Mouse (Mus musculus) frontal cortex, adult 2 months (tissue): ENCODE measurements around the gene Pkp1. TPM values are rescaled to one million over a fixed set of nuclear protein-coding genes. Genes with fewer than 3 reads are reported as not detected.

Source experiments
- DNase-seq, 2 experiments: peaks; one replicate each; pipeline ENCODE4 v3.0.0; 2022; ENCODE audit warnings: low spot score in 1 of 2; ENCODE audit errors: extremely low spot score in 1 of 2
- polyA plus RNA-seq: library from polyadenylated mRNA; depleted of rRNA; stranded (reverse); fragments of >200 nt; gene quantifications from 2 replicates; pipeline ENCODE4 v1.2.3, GENCODE M21; 2012

Pkp1 gene
- polyA plus RNA-seq, 1 experiment = 0.24 TPM

DNA sequence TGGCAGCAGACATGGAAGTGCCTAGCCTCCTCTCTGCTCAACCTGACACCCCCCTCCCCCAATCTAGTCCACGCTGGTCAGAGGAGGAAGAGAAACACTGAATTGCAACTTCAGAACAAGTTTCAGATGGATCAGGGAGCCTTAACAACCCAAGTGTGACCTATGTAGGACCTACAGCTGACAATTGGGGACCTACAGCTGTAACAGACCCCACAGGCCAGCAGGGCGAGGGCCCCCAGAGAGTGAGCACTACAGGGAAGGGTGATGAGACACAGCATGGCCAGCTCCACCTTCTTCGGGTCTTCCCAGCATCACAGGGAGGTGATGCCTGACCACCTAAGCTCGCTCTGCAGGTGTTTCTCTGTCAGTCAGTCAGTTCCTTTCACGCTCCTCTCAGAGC, 57.9 kb downstream of the Pkp1 start:
- no peak for DNase-seq

DNA sequence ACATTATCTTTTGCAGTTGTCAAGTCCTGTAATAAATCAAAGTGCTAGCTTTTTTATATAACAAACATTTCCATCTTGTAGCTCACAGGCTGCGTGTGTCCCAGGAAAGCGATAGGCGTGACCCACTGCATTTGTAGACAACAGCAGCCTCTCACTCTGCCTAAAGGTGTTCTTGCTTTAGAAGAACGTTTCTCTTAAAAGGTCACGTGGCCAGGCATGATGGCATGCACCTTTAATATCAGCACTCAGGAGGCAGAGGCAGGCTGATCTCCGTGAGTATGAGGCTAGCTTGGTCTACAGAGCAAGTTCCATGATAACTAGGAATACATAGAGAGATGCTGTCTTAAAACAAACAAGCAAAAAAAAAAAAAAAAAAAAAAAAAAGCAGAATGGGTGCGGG, 60.5 kb downstream of the Pkp1 start:
- DNase-seq = no peak

DNA sequence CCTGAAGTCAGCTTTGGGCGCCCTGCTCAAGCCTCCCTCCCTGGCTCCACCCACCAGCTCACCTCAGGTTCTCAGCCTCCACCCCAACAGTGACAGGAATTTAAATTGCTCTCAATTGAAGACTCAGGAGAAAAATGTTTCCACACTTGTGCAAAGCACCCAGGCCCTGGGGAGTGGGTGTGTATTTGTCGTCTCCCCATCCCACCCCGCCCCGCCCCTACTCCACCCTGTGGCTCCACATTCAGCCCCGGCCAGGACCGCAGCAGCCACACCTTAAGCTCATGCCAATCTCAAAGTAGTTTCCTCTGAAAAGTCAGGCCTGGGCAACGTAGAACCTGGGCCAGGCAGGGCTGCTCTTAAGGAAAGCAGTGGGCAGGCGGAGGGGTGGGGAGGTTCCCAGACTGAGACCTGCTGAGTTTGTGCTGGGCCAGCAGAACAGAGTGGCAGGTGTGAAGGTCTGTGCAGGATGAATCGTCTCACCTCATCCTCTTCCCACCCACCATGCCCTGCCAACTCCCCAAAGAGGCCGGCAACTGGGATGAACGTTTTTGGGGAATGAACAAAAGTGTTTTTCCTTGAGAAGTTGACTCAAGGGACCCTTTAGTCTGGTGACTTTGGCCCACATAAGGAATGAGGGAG, 61.8 kb downstream of the Pkp1 start:
- no peak for DNase-seq

DNA sequence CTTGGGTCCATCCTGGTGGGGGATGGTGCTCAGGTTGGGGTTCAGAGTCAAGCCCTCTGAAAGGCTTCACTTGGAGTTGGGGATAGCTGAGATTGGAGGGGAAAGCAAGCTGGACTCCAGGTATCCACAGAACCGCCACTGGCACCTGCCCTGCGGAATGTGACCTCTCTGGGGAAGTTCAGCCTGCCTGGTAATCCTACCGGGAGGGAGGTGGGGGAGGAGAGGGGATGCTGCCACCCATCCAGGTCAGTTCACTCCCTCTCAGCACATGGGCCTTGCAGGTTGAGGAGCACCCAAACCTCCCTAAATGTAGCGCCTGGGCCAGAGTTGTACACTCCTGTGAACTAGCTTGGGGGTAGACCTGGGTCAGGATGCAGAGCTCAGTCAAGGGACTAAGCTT, 62.9 kb downstream of the Pkp1 start:
- DNase-seq = no peak

DNA sequence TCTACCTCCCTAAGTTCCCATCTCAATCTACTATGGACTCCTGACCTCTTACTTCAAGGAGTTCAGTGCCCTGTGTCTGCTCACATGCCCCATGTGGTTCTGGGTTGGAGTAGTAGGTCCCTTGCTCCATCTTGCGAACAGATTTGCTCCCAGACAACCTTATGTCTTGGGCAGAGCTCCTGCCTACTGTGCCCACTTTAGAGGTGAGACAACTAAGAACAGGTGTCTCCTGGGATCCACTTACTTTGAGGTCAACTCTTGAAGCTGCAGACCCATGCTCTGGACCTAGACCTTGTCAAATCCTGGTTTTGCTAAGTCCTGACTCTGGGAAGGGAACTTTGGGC, 63.7 kb downstream of the Pkp1 start:
- no peak for DNase-seq

DNA sequence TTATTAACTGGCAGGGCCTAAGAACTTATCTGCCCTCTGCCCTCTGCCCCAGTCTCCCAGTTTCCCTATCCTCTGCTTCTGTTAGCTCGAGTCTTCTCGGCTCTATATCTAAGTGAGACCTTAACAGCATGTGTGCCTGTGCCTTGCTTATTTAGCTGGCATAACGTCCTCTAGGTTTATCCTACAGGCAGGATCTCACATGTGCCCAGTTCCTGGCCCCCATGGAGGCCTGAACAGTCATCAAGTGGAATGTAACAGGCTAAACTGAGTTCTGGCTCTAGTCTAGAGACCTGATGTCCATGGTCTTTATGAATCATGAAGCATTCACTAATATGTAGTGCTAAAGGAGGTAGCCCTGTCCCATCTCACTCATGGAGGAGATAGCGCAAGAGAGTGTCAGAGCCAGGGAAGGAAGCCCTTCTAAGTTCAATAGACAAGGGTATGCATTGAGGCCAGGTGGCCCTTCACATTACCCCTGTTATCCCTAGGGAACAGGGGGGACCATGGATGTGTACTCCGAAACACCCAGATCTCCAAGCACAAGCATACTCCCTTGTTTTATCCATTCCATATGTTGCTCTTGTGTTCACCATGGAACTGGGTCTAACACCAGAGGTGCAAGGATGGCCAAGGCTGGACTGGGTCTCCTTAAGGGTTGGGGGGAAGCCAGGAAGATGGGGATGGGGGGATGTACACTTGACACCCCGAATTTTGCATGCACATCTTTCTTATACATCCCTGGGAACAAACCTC, 64.2 kb downstream of the Pkp1 start:
- DNase-seq = no peak

DNA sequence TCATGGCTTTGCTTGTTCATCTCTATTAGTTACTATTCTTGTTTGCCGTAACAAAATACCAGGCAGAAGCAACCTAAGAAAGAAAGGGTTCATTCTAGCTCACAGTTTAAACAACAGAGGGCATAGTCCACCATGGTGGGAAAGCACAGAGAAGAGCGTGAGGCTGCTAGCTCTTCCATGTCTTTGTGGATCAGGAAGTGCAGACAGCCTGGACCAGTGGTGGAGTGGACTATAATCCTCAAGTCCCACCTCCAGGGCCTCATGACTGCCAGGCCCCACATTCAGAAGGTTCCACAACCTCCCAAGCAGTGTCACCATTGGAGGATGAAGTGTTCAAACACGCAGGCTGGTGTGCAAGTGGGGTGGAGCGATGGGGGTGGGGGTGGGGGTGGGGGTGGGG, 65.8 kb downstream of the Pkp1 start:
- DNase-seq = no peak

DNA sequence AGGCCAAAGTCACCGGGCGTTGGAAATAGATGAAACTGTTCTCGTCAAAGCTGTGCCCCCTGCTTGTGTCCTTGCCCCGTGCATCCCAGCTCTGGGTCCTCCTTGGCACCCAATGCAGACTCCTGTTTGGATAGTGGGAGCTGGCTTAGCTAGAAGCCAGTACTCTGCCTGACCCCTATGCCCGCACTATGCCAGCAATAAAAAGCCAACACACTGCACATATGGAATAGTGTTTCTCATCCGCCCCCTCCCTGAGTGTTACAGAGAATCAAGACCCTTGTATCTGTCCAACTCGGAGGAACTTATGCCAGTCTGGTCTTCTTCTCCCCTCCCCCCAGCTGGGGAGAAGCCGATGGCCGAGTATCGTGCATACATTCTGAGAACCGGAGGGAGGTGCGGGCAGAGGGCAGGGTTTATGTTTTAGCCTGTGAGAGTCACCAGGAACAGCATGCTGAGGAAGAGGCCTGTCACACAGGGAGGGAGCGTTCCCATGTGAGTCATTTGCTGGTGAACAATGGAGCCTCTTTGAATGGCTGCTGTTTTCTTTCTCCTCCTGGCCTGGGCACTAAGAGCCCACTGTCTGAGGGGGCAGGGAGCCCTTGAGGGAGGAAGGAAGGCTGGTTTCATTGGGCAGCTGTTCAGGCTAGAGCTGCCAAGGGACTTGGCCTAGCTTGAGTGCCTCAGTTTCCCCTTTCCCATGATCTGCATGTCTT, 66.8 kb downstream of the Pkp1 start:
- peak in 1 of 2 experiments; percentile 32 for DNase-seq

DNA sequence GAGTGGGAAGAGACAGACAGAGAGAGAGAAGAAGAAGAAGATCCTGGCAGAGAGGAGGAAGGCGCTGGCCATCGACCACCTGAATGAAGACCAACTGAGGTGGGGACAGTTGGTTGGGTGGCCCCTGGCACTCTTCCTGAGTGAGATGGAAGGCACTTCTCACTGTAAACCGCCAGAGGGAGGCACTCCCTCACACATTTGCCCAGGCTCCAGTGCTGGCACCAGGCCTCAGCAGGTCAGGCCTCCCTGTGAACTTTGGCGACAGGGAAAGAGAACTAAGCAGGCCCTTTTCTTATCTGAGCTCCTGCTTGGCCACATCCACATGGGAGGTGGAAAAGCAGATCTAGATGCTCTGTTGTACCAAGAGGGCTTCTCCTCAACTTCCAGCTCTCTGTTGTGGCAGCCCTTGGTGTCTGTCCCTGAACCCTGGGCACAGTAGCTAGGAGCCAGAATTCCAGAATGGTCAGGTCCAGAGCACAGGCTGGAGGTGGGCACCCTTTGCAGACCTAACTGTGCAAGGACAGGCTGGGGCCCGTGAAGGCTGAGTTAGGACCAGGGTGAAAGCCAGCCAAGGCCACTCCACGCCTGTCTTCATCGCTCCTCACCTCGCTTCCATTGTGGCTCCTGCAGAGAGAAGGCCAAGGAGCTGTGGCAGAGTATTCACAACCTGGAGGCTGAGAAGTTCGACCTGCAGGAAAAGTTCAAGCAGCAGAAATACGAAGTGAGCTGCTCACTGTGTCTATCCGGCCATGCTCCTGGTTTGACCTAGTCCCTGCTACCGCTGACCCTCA, 68.1 kb downstream of the Pkp1 start:
- DNase-seq = peak in 1 of 2 experiments; percentile 38

DNA sequence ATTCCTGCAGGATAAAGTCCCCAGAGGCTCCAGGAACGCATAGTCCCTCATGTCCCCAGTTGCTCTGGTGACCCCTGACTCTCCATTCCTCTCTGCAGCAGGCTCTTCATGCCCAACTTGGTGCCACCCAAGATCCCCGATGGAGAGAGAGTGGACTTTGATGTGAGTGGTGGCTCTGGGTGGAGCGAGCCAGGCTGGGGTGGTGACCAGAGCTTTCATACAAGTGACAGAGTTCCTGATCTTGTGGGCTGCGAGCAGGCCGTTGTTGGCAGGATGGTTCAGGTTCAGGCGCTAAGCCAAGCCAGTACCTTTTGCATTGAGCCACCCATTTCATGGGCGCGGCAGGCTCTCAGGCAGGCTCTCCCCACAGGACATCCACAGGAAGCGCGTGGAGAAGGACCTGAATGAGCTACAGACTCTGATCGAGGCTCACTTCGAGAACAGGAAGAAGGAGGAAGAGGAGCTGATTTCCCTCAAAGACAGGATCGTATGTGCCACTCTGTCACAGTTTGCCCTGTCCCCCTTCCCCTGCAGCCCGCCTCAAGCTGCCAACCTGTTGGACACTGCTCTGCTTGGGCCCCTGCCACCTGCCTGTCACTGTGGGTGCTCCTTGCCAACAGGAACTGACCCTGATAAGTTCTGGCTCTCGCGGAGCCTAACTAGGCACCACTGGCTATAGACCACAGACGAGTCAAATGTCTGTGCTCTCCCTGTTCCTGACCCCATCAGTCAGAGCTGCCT, 71.2 kb downstream of the Pkp1 start:
- no peak for DNase-seq

DNA sequence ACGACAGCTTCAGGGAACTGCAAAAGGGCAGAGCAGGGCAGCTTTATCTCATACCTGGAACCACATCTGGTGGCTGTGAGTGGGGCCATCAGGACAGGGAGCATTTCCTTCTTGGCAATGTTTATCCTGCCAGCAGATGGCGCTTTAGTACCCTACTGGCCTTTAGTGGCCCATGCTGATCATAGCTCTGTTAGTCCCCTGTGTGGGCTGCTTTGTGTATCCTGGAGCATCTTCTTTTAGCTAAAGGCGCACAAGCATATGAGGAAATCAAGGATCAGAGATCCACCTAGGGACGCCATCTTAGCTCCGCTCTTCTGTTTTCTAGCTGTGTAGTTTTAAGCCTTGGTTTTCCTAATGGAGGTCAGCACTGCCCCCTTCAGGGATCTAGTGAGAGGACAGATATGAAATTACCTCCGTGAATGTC, 71.9 kb downstream of the Pkp1 start:
- DNase-seq = peak in 1 of 2 experiments; percentile 48

DNA sequence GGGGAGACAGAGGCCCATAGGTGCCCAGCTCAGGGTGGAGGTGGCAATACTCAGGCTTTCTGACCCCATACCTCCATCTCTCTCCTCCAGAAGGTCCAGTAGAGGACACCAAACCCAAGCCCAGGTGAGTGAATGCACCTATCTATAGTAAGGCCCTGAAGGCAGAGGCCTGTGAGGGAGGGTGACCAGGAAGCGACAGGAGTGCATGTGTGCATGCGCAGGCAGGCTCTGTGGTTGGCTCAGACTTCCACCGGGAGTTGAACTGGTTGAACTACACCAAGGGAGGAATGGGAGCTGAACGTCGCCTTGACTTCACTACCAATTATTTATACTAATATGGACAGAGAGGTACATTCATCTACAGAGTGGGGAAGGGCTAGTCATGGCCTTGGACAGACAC, 72.4 kb downstream of the Pkp1 start:
- no peak for DNase-seq

DNA sequence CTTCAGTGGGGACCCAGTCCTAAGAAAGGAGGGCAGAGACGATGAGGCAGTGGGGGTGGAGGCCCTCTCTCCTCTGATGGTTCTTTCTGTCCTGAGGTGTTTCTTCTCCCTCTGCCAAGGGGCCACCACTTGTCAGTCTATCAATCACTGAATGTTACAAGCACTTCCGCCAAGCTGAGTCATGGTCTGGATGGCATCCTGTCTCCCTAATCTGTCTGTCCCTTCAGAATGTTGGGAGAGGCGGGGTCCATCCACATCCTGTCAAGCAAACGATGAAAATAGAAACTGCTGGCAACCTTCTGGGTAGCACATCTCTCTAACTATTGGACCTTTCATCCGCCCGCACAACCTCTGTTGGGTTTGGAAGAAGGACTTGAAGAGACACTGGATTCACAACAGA, 74.5 kb downstream of the Pkp1 start:
- DNase-seq = no peak

DNA sequence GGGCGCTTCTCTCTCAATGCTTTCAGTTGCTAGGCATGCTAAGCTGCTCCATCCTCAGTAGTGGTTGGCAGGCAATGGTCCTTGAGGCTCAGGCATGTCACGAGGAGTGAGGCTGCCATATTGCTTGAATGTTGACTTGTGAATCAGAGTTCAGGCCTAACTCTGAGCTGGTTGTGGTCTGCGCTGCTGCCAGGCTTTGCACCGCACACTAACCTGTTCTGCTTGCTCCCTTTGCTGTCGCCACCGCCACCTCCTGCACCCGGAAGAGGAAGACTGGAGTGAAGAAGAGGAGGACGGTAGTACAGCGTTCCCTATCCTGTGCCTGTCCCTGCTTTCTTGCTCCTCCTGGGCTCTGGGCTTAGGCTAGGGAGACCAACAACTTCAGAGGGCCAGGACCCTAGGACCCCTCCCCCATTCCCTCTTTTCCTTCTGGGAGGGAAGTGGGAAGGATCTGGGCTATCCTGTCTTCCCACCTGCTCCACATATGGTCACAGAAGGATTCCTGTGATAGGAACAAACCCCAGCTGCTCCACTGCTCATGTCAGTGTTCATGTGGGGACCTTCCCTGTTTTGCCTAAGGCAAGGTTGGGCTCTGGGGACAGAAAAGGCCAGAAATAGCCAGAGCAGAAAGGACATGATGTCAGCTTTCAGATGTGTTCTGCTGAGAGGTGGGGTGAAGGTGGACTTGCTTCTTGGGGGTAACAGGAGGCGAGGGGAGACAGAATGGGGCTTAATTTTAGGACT, 75.3 kb downstream of the Pkp1 start:
- DNase-seq = no peak

DNA sequence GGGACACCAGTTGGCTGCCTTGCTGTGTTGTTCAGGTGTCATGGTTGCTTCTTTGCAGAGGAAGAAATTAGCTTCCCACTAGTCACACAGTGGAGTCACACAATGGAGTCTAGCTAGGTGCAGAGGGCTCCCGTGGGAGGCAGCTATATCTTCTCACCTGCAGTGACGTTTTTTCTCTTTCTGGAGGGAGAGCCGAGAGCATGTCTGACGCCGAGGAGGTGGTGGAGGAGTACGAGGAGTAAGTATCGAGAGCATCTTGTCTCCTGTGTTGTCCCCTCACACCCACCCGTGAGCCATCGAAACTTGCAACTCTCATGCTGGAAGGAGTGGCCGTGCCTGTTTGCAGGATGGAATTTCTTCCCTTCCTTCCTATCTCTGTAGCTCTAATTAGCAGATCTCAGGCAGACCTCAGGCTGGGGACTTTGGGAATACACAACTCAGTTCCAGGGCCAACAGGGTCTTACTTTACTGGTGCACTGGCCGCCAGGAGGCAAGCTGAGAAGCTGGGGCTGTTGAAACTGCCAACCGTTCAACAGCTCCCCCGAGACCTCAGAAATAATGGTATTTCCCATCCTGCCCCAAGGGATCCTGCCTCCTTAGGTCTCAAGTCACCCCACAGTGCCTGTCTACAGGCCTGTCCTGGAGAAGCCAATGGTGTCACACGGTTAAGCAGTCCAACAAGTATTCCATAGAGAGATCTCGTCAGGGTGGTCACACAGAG, 78.2 kb downstream of the Pkp1 start:
- DNase-seq = peak in 1 of 2 experiments; percentile 40

DNA sequence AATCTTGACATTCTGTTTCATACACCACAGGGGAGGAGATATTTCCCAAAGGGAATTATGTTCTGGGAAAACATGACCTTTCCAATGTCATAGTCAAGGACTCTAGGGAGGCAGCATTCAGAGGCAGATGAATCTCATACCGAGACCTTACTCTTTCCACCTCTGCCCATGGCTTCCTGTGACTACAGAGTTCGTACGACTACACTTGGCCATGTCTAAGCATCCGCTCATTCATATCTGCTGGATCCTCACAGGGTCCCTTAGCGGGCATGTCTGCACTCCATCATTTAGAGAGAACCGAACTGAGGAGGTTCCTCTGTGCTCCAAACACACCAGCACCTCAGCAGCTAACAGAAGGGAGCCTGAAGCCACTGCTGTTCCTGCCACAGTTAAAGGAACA, 79.9 kb downstream of the Pkp1 start:
- DNase-seq = no peak

DNA sequence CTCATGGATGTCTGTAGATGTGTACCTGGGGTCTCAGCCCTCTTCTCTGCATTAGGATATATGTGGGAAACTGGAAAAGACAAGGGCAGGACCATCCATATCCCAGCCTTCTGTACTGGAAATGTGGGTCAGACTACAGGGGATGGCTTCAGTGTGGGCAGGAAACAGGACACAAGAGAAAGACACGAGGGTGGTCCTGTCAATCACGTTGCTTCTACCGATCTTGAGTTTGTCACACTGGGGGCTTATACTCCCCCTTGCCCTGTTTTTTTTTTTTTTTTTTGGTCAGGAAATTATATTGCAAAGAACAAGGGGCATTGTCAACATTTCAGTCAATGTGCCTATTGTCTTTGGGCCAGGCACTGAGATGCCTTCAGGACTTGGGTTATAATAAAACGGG, 80.4 kb downstream of the Pkp1 start:
- no peak for DNase-seq

DNA sequence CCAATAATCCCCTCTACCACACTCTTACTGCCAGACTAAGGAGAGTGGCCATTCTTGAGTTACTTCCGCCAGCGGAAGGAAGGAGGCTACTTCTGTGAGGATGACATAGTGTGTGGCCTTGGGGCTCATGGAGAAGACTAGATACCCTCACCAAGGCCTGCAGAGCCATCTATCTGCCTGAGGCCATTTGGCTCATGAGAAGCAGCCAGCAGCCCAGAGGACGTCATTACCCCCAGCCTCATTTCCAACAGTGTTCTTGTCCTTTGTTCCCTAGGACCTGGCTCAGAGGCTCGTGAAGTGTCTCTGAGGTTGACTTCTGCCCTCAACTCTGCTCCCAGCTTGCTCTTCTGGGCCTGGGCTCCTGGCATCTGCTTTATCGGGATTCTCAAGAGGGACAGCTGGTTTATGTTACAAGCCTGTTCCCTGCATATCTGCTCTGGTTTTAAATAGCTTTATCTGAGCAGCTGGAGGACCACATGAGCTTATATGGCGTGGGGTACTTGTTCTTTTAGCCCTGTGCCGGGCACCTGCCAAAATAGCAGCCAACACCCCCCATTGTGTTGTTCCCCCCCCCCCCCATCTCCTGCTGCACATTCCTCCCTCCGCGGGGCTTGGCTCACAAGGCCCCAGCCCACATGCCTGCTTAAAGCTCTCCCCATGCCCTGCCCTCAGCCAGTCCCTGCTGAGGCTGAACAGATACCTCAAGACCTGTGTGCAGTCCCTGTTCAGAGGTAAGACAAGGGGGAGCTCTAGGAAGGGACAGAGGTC, 83.1 kb downstream of the Pkp1 start, which contains the start of gene Tnnt2:
Gene Tnnt2, plus strand, starts transcription at position 639 of the 768 bp plus-strand sequence.
- DNase-seq = no peak
